Mouse (Mus musculus) G1E (cell line): Measurements from ENCODE around the gene Prmt8.

Experiments
- CTCF ChIP-seq: IDR thresholded peaks from 2 replicates; pipeline ENCODE4 v1.5.1; 2012; ENCODE audit warnings: low read depth, low read length, inconsistent platforms, mixed read lengths
- POLR2AphosphoS5 ChIP-seq: IDR thresholded peaks from 2 replicates; pipeline ENCODE4 v1.6.1; 2012; ENCODE audit warnings: low read depth, low read length, inconsistent platforms; ENCODE audit not compliant: insufficient replicate concordance

DNA sequence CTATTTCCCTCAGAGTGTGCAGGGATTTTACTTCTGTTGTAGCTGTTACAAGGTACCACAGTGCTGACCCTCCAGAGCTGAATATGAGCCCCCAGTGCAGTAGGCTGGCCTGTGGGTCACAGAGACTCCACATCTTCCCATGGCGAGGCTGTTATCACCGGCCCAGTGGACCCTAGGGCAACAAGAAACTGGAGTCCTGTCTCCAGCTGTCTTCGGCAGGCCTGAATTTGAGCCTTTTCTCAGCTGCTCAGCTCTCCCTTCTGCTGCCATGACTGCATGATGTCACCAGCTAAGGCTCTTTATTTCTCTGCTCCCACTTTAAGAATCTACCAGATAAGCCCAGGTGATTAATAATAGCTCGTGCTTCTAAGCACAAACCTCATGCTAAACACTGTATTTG lies 11.0 kb downstream of the Prmt8 start:
- TF ChIP-seq CTCF: no peak
- no peak for TF ChIP-seq POLR2AphosphoS5
